Mouse (Mus musculus) kidney, postnatal 10 days (tissue): ENCODE data around the gene Hagh.

Experiments
- DNase-seq: peaks from one replicate; pipeline ENCODE4 v3.0.0; 2021; ENCODE audit warnings: mixed read lengths

Gene Hagh

GRCm38 (mm10) chr17:24887291-24888080, 47.5 kb downstream of the Hagh start:
- DNase-seq, result no peak

GRCm38 (mm10) chr17:24888862-24889261, 48.9 kb downstream of the Hagh start:
- no peak for DNase-seq

- DNase-seq, result peak; percentile 15
These were observed 50.5 kb downstream of the Hagh start for GRCm38 (mm10) chr17:24890151-24891092.

DNA sequence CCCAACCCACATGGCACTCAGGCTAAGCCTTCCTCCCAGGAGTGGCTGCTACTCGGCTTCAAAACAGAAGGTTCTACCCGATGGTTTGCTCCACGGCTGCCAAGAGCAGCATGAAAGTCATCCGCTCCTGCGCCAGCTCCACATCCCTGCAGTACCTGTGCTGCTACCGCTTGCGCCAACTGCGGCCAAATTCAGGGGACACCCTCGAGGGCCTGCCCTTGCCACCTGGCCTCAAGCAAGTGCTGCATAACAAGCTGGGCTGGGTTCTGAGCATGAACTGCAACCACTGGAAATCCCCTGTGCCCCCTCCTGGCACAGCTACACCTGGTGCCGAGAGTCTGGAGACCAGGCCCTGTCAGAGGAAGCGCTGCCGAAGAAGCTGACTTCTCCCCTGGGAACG, 51.4 kb downstream of the Hagh start:
- peak; percentile 10 for DNase-seq

- peak; percentile 13 for DNase-seq
These were observed 52.8 kb downstream of the Hagh start for GRCm38 (mm10) chr17:24892785-24893184.

DNA sequence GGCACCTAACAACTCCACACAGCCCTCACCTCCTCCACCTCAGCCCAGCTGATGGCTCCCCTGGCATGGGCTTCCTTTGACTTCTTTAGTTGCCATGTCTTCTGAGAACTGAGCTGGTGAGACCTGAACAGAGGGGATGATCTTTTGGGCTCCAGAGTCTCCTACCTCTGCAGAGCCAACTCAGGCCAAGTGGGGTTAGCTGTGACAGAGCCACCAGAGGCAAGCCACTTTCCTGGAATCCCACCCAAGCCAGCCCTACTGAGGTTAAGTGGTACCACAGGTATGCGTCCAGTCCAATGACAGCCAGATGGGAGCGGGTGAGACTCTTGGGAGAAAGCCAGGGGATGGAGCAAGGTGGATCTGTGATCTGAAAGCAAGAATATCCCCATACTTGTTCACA, 53.3 kb downstream of the Hagh start:
- peak; percentile 10 for DNase-seq

GRCm38 (mm10) chr17:24894061-24894994, 54.4 kb downstream of the Hagh start:
- no peak for DNase-seq

DNA sequence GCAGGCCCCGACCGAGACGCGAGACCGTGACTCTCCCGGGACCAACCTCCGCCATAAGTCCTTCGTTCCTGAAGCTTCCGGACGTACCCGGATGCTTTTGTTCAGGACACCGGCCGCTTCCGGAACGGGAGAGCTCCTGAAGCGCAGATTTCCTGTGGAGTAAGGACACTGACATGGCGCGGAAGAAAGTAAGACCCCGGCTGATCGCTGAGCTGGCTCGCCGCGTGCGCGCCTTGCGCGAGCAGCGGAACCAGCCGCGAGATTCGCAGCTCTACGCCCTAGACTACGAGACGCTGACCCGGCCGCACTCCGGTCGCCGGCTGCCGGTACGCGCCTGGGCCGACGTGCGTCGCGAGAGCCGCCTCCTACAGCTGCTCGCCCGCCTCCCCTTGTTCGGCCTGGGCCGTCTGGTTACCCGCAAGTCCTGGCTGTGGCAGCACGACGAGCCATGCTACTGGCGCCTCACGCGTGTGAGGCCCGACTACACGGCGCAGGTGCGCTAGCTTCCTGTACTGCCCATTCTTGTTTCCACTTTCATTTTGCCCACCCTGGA, 55.1 kb downstream of the Hagh start, which contains the start of the genes Eme2 and Mrps34:
Gene Eme2 (minus strand): TSS at position 93 of the 553 bp plus-strand sequence.
Gene Mrps34 (plus strand): TSS at position 122 of the 553 bp plus-strand sequence.
- DNase-seq, result peak; percentile 90

GRCm38 (mm10) chr17:24895571-24896240, 55.8 kb downstream of the Hagh start:
- peak; percentile 30 for DNase-seq

- DNase-seq, result peak; percentile 91
These were observed 56.5 kb downstream of the Hagh start, which contains the start of gene Nme3 for GRCm38 (mm10) chr17:24896241-24896992. TSS of gene Nme3 (plus strand) at chr17:24896500.

DNA sequence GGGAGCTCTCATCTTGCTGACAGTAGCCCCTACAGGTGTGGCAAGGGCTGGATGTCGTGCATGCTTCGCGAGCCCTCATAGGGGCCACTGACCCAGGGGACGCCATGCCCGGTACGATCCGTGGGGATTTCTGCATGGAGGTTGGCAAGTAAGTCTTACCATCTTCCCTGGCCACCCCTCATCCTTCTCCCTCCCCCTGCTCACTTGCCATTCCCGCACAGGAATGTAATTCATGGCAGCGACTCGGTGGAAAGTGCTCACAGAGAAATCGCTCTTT, 57.0 kb downstream of the Hagh start:
- DNase-seq, result peak; percentile 24

GRCm38 (mm10) chr17:24897600-24897999, 57.7 kb downstream of the Hagh start:
- peak; percentile 9 for DNase-seq

GRCm38 (mm10) chr17:24898041-24898854, 58.3 kb downstream of the Hagh start:
- peak; percentile 11 for DNase-seq

DNA sequence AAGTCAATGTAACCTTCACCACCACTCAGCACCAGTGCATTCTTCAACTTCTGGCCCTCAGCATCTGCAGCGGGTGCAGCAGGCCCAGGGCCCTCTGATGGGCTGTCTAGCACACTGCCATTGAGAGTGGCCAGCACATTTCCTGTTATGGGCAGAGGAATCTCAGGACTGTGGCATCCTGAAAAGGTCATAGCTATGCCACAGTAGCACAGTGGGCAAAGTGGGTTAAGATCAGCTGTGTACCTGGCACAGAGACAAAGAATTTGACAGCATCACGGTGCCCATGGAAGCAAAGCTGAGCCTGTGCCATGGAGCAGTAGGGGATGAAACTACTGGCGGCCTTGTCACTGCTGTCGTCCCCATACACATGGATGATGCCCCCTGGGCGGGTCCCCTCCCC, 59.2 kb downstream of the Hagh start:
- no peak for DNase-seq

DNA sequence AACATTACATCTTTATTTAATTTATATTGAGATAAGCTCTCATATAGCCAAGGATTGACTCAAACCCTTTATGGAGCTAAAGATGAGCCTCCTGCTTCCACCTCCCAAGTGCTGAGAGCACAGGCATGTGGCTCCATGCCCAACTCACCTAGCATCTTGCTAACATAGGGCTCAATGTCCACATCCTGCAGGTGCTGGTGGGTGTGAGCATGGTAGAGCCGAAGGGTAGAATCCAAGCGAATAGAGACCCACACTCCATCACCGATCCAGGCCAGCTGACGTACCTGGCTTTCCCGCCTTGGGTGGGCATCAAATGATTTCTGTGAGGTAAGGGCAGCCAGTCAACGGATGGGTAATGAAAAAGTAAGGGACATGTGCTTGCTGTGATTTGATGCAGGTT, 60.1 kb downstream of the Hagh start:
- DNase-seq, result peak; percentile 11

- DNase-seq, result no peak
These were observed 62.2 kb downstream of the Hagh start for GRCm38 (mm10) chr17:24902124-24902523.

DNA sequence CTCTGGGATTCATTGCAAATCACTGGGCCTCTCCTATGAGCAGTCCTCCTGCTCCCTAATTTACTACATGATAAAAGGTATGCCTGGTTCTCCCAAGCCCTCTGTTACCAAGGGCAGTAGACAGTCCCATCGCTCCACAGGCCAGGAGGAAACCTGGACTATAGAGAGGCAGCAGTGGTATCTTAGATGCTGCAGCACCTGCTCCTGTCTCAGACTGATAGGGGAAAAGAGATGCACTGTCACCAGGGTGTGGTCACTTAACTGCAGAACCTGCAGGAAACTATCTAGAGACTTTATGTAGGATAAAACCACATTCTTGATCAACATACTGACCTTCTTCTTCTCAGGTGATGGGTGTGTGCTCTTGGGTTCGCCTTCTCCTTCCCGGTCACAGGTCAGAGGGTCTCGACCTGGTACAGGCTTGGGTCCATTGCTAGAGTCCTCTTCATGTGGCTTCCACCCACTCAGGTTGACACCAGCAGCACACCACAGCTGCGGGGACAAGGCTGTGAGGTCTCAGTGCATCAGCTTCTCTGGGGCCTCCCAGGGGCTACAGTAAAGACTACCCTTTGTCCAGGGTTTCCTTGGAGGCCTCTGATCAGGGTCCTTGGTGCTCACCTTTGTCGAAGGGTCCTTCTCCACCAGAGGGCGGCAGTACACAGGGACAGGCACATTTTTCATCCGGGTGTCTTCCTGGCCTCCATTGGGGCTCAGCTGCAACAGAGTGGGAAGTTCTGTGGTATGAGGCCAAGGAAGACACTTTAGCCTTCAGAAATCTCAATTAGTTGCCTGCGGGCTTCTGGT, 62.9 kb downstream of the Hagh start:
- peak; percentile 65 for DNase-seq

GRCm38 (mm10) chr17:24903767-24904166, 63.8 kb downstream of the Hagh start:
- DNase-seq, result no peak

GRCm38 (mm10) chr17:24907591-24907990, 67.6 kb downstream of the Hagh start:
- DNase-seq, result no peak
